Comparison of ENCODE assay signal across 8 mouse cellular contexts in genomic region chrX:164269285-164269761, GRCm38 (mm10). TPM values are rescaled to one million over a fixed set of nuclear protein-coding genes. Genes with fewer than 3 reads are reported as not detected.
A peak's percentile ranks its signal among the peaks of the same experiment; 100 is the strongest.
DNase-seq lines count a peak whose midpoint lies in the region; ATAC-seq and TF ChIP-seq lines count a peak whose summit lies in the region.

Pir (plus strand) TSS chrX:164269371.

- H3K4me1 ChIP-seq in lung, embryonic 15.5 days = no peaks in the 10 kb centered on the region
- peaks cover 4% of the 10 kb centered on the region; the same call in 1 of the 2 replicates for H3K4me1 ChIP-seq in olfactory bulb, adult 2 months (ENCODE audit: control insufficient read depth, insufficient read depth, low read length)
- H3K4me1 ChIP-seq in thymus, adult 2 months (replicated peaks; ENCODE audit: control insufficient read depth, insufficient read depth, low read length) = no peaks in the 10 kb centered on the region

- H3K9me3 ChIP-seq in lung, embryonic 15.5 days = no peaks in the 10 kb centered on the region

- H3K36me3 ChIP-seq in lung, embryonic 15.5 days = no peaks in the 10 kb centered on the region
- H3K36me3 ChIP-seq in thymus, adult 2 months (ENCODE audit: control insufficient read depth, insufficient read depth, low read length) = no peaks in the 10 kb centered on the region

- H3K4me3 ChIP-seq in lung, embryonic 15.5 days = peak within 1 kb of the TSS; percentile 37
- peak within 1 kb of the TSS; percentile 39 for H3K4me3 ChIP-seq in olfactory bulb, adult 2 months (ENCODE audit: insufficient read depth, low read depth, low read length)
- no peak within 1 kb of the TSS for H3K4me3 ChIP-seq in thymus, adult 2 months (ENCODE audit: control insufficient read depth, insufficient read depth, low read length)

- H3K27me3 ChIP-seq in lung, embryonic 15.5 days = peaks cover 6% of the 10 kb centered on the region; the same call in 1 of the 2 replicates
- H3K27me3 ChIP-seq in thymus, adult 2 months (ENCODE audit: control insufficient read depth, insufficient read depth, low read length) = no peaks in the 10 kb centered on the region

- H3K9ac ChIP-seq in lung, embryonic 15.5 days = 0 out of 2 replicates have a peak within 1 kb of the TSS, but pooled peaks have one; percentile 27

- H3K4me2 ChIP-seq in lung, embryonic 15.5 days = peak within 1 kb of the TSS; percentile 53

- ATAC-seq in hematopoietic stem cell, adult 5-6 weeks (replicated peaks in 1 of 2; ENCODE audit: insufficient read depth in 1 of 2, low FRiP score in 2 of 2, low TSS enrichment in 1 of 2, low read depth in 1 of 2, poor library complexity in 2 of 2, severe bottlenecking in 2 of 2) = peak; percentile 91 to 98
- peak; percentile 87 for ATAC-seq in lung, embryonic 15.5 days (ENCODE audit: borderline replicate concordance, extremely low read depth, low FRiP score, low TSS enrichment)

- peak; percentile 89 for DNase-seq in NIH3T3 (ENCODE audit: low read depth)
- DNase-seq in cerebellum, adult 9-11 months = peak; percentile 2
- DNase-seq in frontal cortex, adult 2 months (ENCODE audit: extremely low spot score in 1 of 2, low spot score in 1 of 2) = peak; percentile 5 to 60
- DNase-seq in layer of hippocampus, adult 9-11 months = peak; percentile 28
- peak; percentile 4 for DNase-seq in thymus, adult 2 months

- WGBS in lung, embryonic 15.5 days = 12% methylated on average over 20 of the region's 20 CpGs
- 12% methylated on average over 20 of the region's 20 CpGs for WGBS in olfactory bulb, adult 2 months
- 15% methylated on average over 20 of the region's 20 CpGs for WGBS in thymus, adult 2 months

- TF ChIP-seq CTCF in olfactory bulb, adult 2 months (IDR thresholded peaks at IDR 0.05; ENCODE audit: insufficient read depth, low read depth, low read length) = no peak
- no peak for TF ChIP-seq CTCF in thymus, adult 2 months (IDR thresholded peaks at IDR 0.05; ENCODE audit: borderline replicate concordance, control insufficient read depth, extremely low read depth, insufficient read depth, low read length, poor library complexity)

- no peak for TF ChIP-seq POLR2A in olfactory bulb, adult 2 months (IDR thresholded peaks at IDR 0.05; ENCODE audit: insufficient read depth, low read depth, low read length)
- no peak for TF ChIP-seq POLR2A in thymus, adult 2 months (IDR thresholded peaks at IDR 0.05; ENCODE audit: control insufficient read depth, extremely low read depth, insufficient read depth, low read length, poor library complexity)

- no peak within 1 kb of the TSS; the same call in 1 of the 2 replicates for H3K27ac ChIP-seq in lung, embryonic 15.5 days
- H3K27ac ChIP-seq in olfactory bulb, adult 2 months (ENCODE audit: insufficient read depth, low read depth, low read length) = 0 out of 2 replicates have a peak within 1 kb of the TSS, but pooled peaks have one; percentile 51
- no peak within 1 kb of the TSS for H3K27ac ChIP-seq in thymus, adult 2 months (ENCODE audit: control insufficient read depth, insufficient read depth, low read length)

RNA-seq across cellular contexts. Expression of gene Pir, which starts in this region (rescaled TPM):
- polyA plus RNA-seq in frontal cortex, adult 2 months (2012; rRNA removed) = 7.0 and 7.5 TPM in 2 replicates
- 0.69 TPM in 2 replicates for total RNA-seq in hematopoietic stem cell, adult 5-6 weeks (2017)
- polyA plus RNA-seq in lung, embryonic 15.5 days (2015; fragmentation: Nextera tagmentation; extraction: Ambion mirVana) = 14.1 and 16.7 TPM in 2 replicates
- polyA plus RNA-seq in olfactory bulb, adult 2 months (2012; ENCODE audit: insufficient read depth, insufficient read length, low replicate concordance, missing spikeins) = not detected in 2 replicates
- 0.57 and 0.75 TPM in 2 replicates for polyA plus RNA-seq in thymus, adult 2 months (2012; rRNA removed)

Comparison
In these comparisons a context has a peak if more than half of its experiments do, and no peak if none do; other contexts are left out.
1. Peak in ATAC-seq in hematopoietic stem cell, adult 5-6 weeks; RNA of the gene not detected or under 1 TPM.
2. Peak in DNase-seq in thymus, adult 2 months; RNA of the gene not detected or under 1 TPM.
3. DNase-seq: peak in every context shown above with its lines; median percentile 89 in NIH3T3; 32 in frontal cortex, adult 2 months; 28 in layer of hippocampus, adult 9-11 months; 4 in thymus, adult 2 months; 2 in cerebellum, adult 9-11 months.